Mouse (Mus musculus): ENCODE data around the gene Pmel.
A peak's percentile ranks its signal among the peaks of the same experiment; 100 is the strongest.
"Not testable (repeated sequence)": the region's sequence is repeated elsewhere in the genome, so short reads cannot be mapped to it uniquely, and the experiment has no call there.

The Pmel gene

GRCm38 (mm10) chr10:128702328-128703007 lies 1.5 kb upstream of the Pmel start:
- DNase-seq (ENCODE audit: low read depth, low spot score): no peak

GRCm38 (mm10) chr10:128704491-128705316 lies 709 bp downstream of the Pmel start, which contains the start of gene Cdk2:
Cdk2 (minus strand) TSS chr10:128705031.
- DNase-seq (ENCODE audit: low read depth, low spot score): peak; percentile 93

GRCm38 (mm10) chr10:128705317-128705693 lies 1.3 kb downstream of the Pmel start:
- no peak for DNase-seq (ENCODE audit: low read depth, low spot score)

GRCm38 (mm10) chr10:128711318-128711717 lies 7.3 kb downstream of the Pmel start:
- not testable (repeated sequence) for DNase-seq (ENCODE audit: low read depth, low spot score)

- DNase-seq (ENCODE audit: low read depth, low spot score): peak; percentile 81
These were observed 11.9 kb downstream of the Pmel start for GRCm38 (mm10) chr10:128715559-128716537.

- not testable (repeated sequence) for DNase-seq (ENCODE audit: low read depth, low spot score)
These were observed 21.5 kb downstream of the Pmel start for GRCm38 (mm10) chr10:128725466-128725865.

GRCm38 (mm10) chr10:128728059-128728458 lies 24.1 kb downstream of the Pmel start:
- no peak for DNase-seq (ENCODE audit: low read depth, low spot score)

GRCm38 (mm10) chr10:128731002-128731433 lies 27.0 kb downstream of the Pmel start:
- peak; percentile 61 for DNase-seq (ENCODE audit: low read depth, low spot score)

- no peak for DNase-seq (ENCODE audit: low read depth, low spot score)
These were observed 28.0 kb downstream of the Pmel start for GRCm38 (mm10) chr10:128731992-128732391.

- DNase-seq (ENCODE audit: low read depth, low spot score): no peak
These were observed 33.4 kb downstream of the Pmel start for GRCm38 (mm10) chr10:128737435-128737834.

- no peak for DNase-seq (ENCODE audit: low read depth, low spot score)
These were observed 36.3 kb downstream of the Pmel start for GRCm38 (mm10) chr10:128740296-128740695.

GRCm38 (mm10) chr10:128742616-128743015 lies 38.6 kb downstream of the Pmel start:
- DNase-seq (ENCODE audit: low read depth, low spot score): no peak

- no peak for DNase-seq (ENCODE audit: low read depth, low spot score)
These were observed 39.2 kb downstream of the Pmel start for GRCm38 (mm10) chr10:128743235-128743634.

- peak; percentile 72 for DNase-seq (ENCODE audit: low read depth, low spot score)
These were observed 39.8 kb downstream of the Pmel start for GRCm38 (mm10) chr10:128743791-128744191.

- no peak for DNase-seq (ENCODE audit: low read depth, low spot score)
These were observed 40.2 kb downstream of the Pmel start for GRCm38 (mm10) chr10:128744211-128744610.

GRCm38 (mm10) chr10:128744680-128745601 lies 40.9 kb downstream of the Pmel start, which contains the start of gene Dgka:
Dgka (minus strand) TSS chr10:128744855.
- DNase-seq (ENCODE audit: low read depth, low spot score): peak; percentile 87

- peak; percentile 92 for DNase-seq (ENCODE audit: low read depth, low spot score)
These were observed 42.1 kb downstream of the Pmel start for GRCm38 (mm10) chr10:128745946-128746613.

- DNase-seq (ENCODE audit: low read depth, low spot score): no peak
These were observed 43.1 kb downstream of the Pmel start for GRCm38 (mm10) chr10:128746972-128747645.

- DNase-seq (ENCODE audit: low read depth, low spot score): peak; percentile 92
These were observed 43.8 kb downstream of the Pmel start, which contains the start of gene Pym1 for GRCm38 (mm10) chr10:128747646-128748251. Pym1 (plus strand) TSS chr10:128747889.

Measured in A20 (cell line).